Mouse (Mus musculus): ENCODE measurements at regions not wholly inside any gene's neighbourhood (a gene's known extent, or its start where the extent isn't known, plus 50 kb on each side); places are given as distances from the start of the nearest gene placed in this dataset.

DNA sequence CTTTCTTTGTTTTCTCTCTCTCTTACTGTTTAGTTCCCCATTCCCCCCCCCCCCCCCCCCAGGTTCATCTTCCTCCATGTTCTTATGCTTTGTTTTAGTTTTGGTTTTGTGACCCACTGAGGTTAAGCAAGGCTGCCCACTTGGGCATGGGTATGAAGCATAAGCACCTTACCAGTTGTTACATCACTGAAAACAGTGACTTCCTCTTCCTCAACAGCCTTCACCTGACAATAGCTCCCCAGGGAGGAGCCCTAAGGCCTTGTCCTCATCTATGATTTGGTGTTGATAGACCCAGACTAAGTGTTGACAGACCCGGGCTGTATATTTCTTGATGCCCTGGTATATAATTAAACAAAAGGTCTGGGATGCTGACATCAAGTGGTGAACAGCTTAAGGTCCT lies 82.3 kb downstream of the Car2 start:
- Histone ChIP-seq H3K4me3 (ENCODE audit: control insufficient read depth in 1 of 2, insufficient read depth in 1 of 2, low read depth in 1 of 2, low read length in 2 of 2) (no peak overlapping the region), H3K27ac (replicated peaks in 1 of 2; ENCODE audit: control insufficient read depth in 1 of 2, insufficient read depth in 1 of 2, low read depth in 2 of 2, low read length in 2 of 2) (no peak overlapping the region), H3K27me3 (ENCODE audit: control insufficient read depth, insufficient read depth, low read length) (no peaks in the 10 kb centered on the region), H3K36me3 (ENCODE audit: control insufficient read depth, insufficient read depth, low read length) (no peaks in the 10 kb centered on the region), H3K9me3 (ENCODE audit: control insufficient read depth, low read length) (no peaks in the 10 kb centered on the region), H3K9ac (ENCODE audit: low read length) (no peak overlapping the region), H3K4me2 (ENCODE audit: low read length) (no peak overlapping the region), H3K4me1 (ENCODE audit: control insufficient read depth in 2 of 2, insufficient read depth in 2 of 2, low read length in 2 of 2) (no peaks in the 10 kb centered on the region)
- 88% methylated on average over 1 of the region's 1 CpGs for WGBS
- no peak for ATAC-seq (ENCODE audit: insufficient number of reproducible peaks, insufficient read depth, low FRiP score, low read depth)

DNA sequence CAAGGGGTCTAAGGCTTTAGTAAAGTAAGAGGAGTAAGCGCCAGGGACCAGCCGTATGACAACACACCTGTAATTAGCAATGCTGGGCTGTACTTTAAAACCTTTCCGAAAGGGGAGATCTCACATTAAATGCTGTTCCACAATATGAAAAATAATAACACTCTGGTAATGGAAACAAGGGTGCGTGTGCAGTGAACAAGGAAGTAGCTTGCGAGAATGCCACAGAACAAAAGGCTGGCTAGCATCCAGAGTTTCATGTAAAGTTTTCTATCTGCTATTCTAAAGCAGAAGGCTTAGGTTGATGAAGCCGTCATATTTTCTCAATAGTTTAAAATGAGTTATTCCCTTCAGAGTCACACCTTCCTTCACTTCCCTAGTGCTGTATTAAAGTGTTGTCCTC lies 83.6 kb downstream of the Car2 start:
- H3K9ac ChIP-seq (ENCODE audit: low read length): no peak overlapping the region
- H3K36me3 ChIP-seq (ENCODE audit: control insufficient read depth, insufficient read depth, low read length): no peaks in the 10 kb centered on the region
- no peaks in the 10 kb centered on the region for H3K4me1 ChIP-seq (ENCODE audit: control insufficient read depth in 2 of 2, insufficient read depth in 2 of 2, low read length in 2 of 2)
- H3K4me3 ChIP-seq (ENCODE audit: control insufficient read depth in 1 of 2, insufficient read depth in 1 of 2, low read depth in 1 of 2, low read length in 2 of 2): no peak overlapping the region
- ATAC-seq (ENCODE audit: insufficient number of reproducible peaks, insufficient read depth, low FRiP score, low read depth): no peak
- H3K9me3 ChIP-seq (ENCODE audit: control insufficient read depth, low read length): no peaks in the 10 kb centered on the region
- H3K4me2 ChIP-seq (ENCODE audit: low read length): no peak overlapping the region
- no peak overlapping the region for H3K27ac ChIP-seq (replicated peaks in 1 of 2; ENCODE audit: control insufficient read depth in 1 of 2, insufficient read depth in 1 of 2, low read depth in 2 of 2, low read length in 2 of 2)
- H3K27me3 ChIP-seq (ENCODE audit: control insufficient read depth, insufficient read depth, low read length): no peaks in the 10 kb centered on the region
- WGBS: 71% methylated on average over 6 of the region's 6 CpGs

DNA sequence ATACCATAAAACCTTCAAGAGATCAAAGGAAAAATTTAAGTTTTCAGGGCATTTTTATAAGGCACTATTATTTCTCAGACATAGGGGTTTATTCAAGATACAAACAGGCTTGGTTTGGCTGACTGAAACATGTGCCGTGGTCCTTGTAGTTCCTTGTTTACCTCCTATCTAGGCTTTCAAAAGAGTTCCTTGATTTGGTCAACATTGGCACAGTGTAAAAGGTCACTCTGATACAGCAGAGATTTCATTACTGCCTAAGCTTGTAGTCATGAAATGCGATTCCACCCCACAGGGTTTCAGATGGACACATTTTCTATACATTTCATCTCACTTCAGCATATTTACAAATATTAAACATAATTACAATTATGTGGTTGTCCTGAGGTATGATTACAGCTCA lies 85.6 kb downstream of the Car2 start:
- H3K27me3 ChIP-seq (ENCODE audit: control insufficient read depth, insufficient read depth, low read length): no peaks in the 10 kb centered on the region
- 72% methylated on average over 2 of the region's 2 CpGs for WGBS
- H3K4me2 ChIP-seq (ENCODE audit: low read length): no peak overlapping the region
- H3K4me1 ChIP-seq (ENCODE audit: control insufficient read depth in 2 of 2, insufficient read depth in 2 of 2, low read length in 2 of 2): no peaks in the 10 kb centered on the region
- H3K9me3 ChIP-seq (ENCODE audit: control insufficient read depth, low read length): no peaks in the 10 kb centered on the region
- no peak for ATAC-seq (ENCODE audit: insufficient number of reproducible peaks, insufficient read depth, low FRiP score, low read depth)
- no peaks in the 10 kb centered on the region for H3K36me3 ChIP-seq (ENCODE audit: control insufficient read depth, insufficient read depth, low read length)
- H3K27ac ChIP-seq (replicated peaks in 1 of 2; ENCODE audit: control insufficient read depth in 1 of 2, insufficient read depth in 1 of 2, low read depth in 2 of 2, low read length in 2 of 2): no peak overlapping the region
- H3K9ac ChIP-seq (ENCODE audit: low read length): no peak overlapping the region
- H3K4me3 ChIP-seq (ENCODE audit: control insufficient read depth in 1 of 2, insufficient read depth in 1 of 2, low read depth in 1 of 2, low read length in 2 of 2): no peak overlapping the region

DNA sequence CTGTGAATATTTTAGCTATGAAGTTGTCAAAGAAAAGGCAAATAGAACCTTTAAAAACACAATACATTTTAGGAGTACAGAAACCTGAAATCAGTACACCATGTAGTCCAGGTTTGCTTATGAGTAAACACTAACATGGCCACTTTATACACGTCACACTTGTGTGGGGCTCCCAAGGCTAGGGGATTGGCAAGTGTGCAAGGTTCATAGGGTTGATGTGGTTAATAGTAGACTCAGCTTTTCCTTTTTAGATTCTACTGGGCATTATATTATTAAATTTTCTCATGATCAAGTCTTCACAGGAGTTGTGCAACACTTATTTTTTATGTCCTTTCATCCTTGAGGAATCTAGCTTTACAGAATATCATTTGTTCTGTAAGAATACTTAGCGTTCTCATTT lies 88.7 kb downstream of the Car2 start:
- H3K9ac ChIP-seq (ENCODE audit: low read length): no peak overlapping the region
- H3K27me3 ChIP-seq (ENCODE audit: control insufficient read depth, insufficient read depth, low read length): no peaks in the 10 kb centered on the region
- H3K36me3 ChIP-seq (ENCODE audit: control insufficient read depth, insufficient read depth, low read length): no peaks in the 10 kb centered on the region
- H3K4me1 ChIP-seq (ENCODE audit: control insufficient read depth in 2 of 2, insufficient read depth in 2 of 2, low read length in 2 of 2): peaks cover 0 to 3% of the 10 kb centered on the region in 2 experiments; a peak in 1 of 4 replicates
- 87% methylated on average over 2 of the region's 2 CpGs for WGBS
- H3K4me3 ChIP-seq (ENCODE audit: control insufficient read depth in 1 of 2, insufficient read depth in 1 of 2, low read depth in 1 of 2, low read length in 2 of 2): no peak overlapping the region
- H3K9me3 ChIP-seq (ENCODE audit: control insufficient read depth, low read length): no peaks in the 10 kb centered on the region
- H3K4me2 ChIP-seq (ENCODE audit: low read length): no peak overlapping the region
- no peak for ATAC-seq (ENCODE audit: insufficient number of reproducible peaks, insufficient read depth, low FRiP score, low read depth)
- H3K27ac ChIP-seq (replicated peaks in 1 of 2; ENCODE audit: control insufficient read depth in 1 of 2, insufficient read depth in 1 of 2, low read depth in 2 of 2, low read length in 2 of 2): no peak overlapping the region

DNA sequence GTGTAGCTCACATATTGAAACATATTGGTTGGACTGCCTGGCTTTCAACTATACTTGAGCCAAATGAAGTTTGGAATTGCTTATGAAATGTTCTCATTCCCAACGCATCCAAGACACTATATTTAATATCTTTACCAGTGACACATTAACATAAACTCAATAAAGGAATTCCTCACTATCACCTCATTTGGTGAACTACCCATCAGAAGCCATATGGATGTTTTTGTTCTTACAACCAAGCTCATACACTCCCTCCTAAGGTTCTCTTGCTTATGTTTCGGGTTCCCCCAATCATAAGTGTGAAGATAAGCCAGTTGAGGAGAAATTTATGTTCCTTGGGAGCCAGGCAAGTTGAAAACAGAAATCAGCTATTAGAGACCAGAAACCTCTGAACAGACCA lies 89.1 kb downstream of the Car2 start:
- Histone ChIP-seq H3K9me3 (ENCODE audit: control insufficient read depth, low read length) (no peaks in the 10 kb centered on the region), H3K36me3 (ENCODE audit: control insufficient read depth, insufficient read depth, low read length) (no peaks in the 10 kb centered on the region), H3K4me3 (ENCODE audit: control insufficient read depth in 1 of 2, insufficient read depth in 1 of 2, low read depth in 1 of 2, low read length in 2 of 2) (no peak overlapping the region), H3K4me2 (ENCODE audit: low read length) (no peak overlapping the region), H3K4me1 (ENCODE audit: control insufficient read depth in 2 of 2, insufficient read depth in 2 of 2, low read length in 2 of 2) (peaks cover 0 to 3% of the 10 kb centered on the region in 2 experiments; a peak in 1 of 4 replicates), H3K9ac (ENCODE audit: low read length) (no peak overlapping the region), H3K27me3 (ENCODE audit: control insufficient read depth, insufficient read depth, low read length) (no peaks in the 10 kb centered on the region), H3K27ac (replicated peaks in 1 of 2; ENCODE audit: control insufficient read depth in 1 of 2, insufficient read depth in 1 of 2, low read depth in 2 of 2, low read length in 2 of 2) (no peak overlapping the region)
- no peak for ATAC-seq (ENCODE audit: insufficient number of reproducible peaks, insufficient read depth, low FRiP score, low read depth)
- WGBS: 80% methylated on average over 2 of the region's 2 CpGs

DNA sequence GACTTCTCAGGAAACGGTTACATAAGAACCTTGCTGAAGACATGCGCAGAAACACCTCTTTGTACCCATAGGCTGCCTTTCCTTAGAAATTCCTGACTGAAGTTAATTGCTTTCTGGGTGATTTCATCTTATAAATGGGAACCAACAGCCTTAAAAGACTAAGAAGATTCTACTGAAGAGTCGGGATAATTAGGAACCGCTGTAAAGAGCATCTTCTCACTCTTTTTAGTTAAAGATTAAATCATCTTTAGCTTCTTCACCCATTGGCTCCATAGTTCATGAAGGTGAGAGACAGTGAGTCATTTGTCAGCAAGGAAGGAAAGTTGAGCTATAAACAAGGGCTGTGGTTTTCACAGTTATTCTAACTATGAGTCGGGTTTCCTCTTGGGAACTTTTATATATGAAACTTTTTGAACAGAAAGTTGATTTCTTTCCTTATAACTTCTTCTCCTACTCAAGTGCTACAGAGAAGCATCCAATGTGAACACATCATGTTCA lies 93.1 kb downstream of the Car2 start:
- no peaks in the 10 kb centered on the region for H3K9me3 ChIP-seq (ENCODE audit: control insufficient read depth, low read length)

DNA sequence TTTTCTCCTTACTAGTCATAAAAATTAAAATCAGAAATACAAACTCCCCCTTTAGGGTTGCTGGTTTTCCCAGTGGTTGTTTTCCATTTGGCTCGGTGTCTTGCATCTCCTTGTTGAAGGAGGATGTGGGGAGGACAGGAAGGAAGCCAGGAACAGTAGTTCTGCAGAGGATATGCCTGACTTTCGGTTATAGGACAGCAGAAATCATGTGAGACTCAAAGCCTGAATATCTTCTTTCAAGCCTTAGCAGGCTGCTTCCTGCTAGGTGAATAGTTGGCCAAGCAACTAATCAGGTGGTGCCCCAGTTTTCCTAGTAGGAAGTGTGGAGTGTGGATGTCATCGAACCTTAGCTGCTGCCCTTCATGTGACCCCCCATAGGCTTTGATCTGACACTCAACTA lies 103.6 kb downstream of the Car2 start:
- Histone ChIP-seq H3K9ac (ENCODE audit: low read length) (no peak overlapping the region), H3K4me3 (ENCODE audit: control insufficient read depth in 1 of 2, insufficient read depth in 1 of 2, low read depth in 1 of 2, low read length in 2 of 2) (no peak overlapping the region), H3K4me1 (ENCODE audit: control insufficient read depth in 2 of 2, insufficient read depth in 2 of 2, low read length in 2 of 2) (no peaks in the 10 kb centered on the region), H3K4me2 (ENCODE audit: low read length) (no peak overlapping the region), H3K27ac (replicated peaks in 1 of 2; ENCODE audit: control insufficient read depth in 1 of 2, insufficient read depth in 1 of 2, low read depth in 2 of 2, low read length in 2 of 2) (no peak overlapping the region), H3K36me3 (ENCODE audit: control insufficient read depth, insufficient read depth, low read length) (no peaks in the 10 kb centered on the region), H3K9me3 (ENCODE audit: control insufficient read depth, low read length) (no peaks in the 10 kb centered on the region), H3K27me3 (ENCODE audit: control insufficient read depth, insufficient read depth, low read length) (no peaks in the 10 kb centered on the region)
- WGBS: 44% methylated on average over 3 of the region's 3 CpGs
- ATAC-seq (ENCODE audit: insufficient number of reproducible peaks, insufficient read depth, low FRiP score, low read depth): no peak

More for the DNA sequence above, 93.1 kb downstream of the Car2 start:
- no peak overlapping the region for H3K27ac ChIP-seq (replicated peaks in 1 of 2; ENCODE audit: control insufficient read depth in 1 of 2, insufficient read depth in 1 of 2, low read depth in 2 of 2, low read length in 2 of 2)
- H3K4me2 ChIP-seq (ENCODE audit: low read length): no peak overlapping the region
- no peaks in the 10 kb centered on the region for H3K36me3 ChIP-seq (ENCODE audit: control insufficient read depth, insufficient read depth, low read length)
- 77% methylated on average over 5 of the region's 5 CpGs for WGBS
- peaks cover 0 to 3% of the 10 kb centered on the region in 2 experiments; a peak in 1 of 4 replicates for H3K4me1 ChIP-seq (ENCODE audit: control insufficient read depth in 2 of 2, insufficient read depth in 2 of 2, low read length in 2 of 2)
- no peak for ATAC-seq (ENCODE audit: insufficient number of reproducible peaks, insufficient read depth, low FRiP score, low read depth)
- H3K4me3 ChIP-seq (ENCODE audit: control insufficient read depth in 1 of 2, insufficient read depth in 1 of 2, low read depth in 1 of 2, low read length in 2 of 2): no peak overlapping the region
- no peak overlapping the region for H3K9ac ChIP-seq (ENCODE audit: low read length)
- no peaks in the 10 kb centered on the region for H3K27me3 ChIP-seq (ENCODE audit: control insufficient read depth, insufficient read depth, low read length)

DNA sequence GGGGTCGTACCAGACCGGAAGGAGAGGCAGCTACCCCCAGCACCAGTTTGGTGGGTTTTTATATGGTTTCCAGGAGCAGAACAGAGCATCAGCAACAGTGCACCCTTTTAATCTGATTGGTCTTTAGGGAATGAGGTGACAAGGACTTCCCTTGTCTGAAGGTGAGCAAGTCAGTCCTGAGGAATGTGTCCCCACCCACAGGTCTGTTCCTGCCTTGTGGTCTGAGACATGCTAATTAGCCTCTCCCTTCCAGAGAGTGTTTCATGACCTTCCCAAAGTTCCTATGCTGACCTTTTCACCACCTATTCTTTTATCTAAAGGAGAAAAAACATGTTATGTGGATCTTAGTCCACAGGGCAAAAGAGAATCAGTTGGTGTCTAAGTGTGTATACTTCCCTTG lies 107.9 kb downstream of the Car2 start:
- no peaks in the 10 kb centered on the region for H3K36me3 ChIP-seq (ENCODE audit: control insufficient read depth, insufficient read depth, low read length)
- no peaks in the 10 kb centered on the region for H3K9me3 ChIP-seq (ENCODE audit: control insufficient read depth, low read length)
- H3K9ac ChIP-seq (ENCODE audit: low read length): no peak overlapping the region
- ATAC-seq (ENCODE audit: insufficient number of reproducible peaks, insufficient read depth, low FRiP score, low read depth): no peak
- no peak overlapping the region for H3K4me3 ChIP-seq (ENCODE audit: control insufficient read depth in 1 of 2, insufficient read depth in 1 of 2, low read depth in 1 of 2, low read length in 2 of 2)
- H3K4me2 ChIP-seq (ENCODE audit: low read length): no peak overlapping the region
- no peaks in the 10 kb centered on the region for H3K4me1 ChIP-seq (ENCODE audit: control insufficient read depth in 2 of 2, insufficient read depth in 2 of 2, low read length in 2 of 2)
- no peaks in the 10 kb centered on the region for H3K27me3 ChIP-seq (ENCODE audit: control insufficient read depth, insufficient read depth, low read length)
- no peak overlapping the region for H3K27ac ChIP-seq (replicated peaks in 1 of 2; ENCODE audit: control insufficient read depth in 1 of 2, insufficient read depth in 1 of 2, low read depth in 2 of 2, low read length in 2 of 2)
- WGBS: 75% methylated on average over 2 of the region's 2 CpGs

Data from heart, embryonic 14.5 days (tissue).